Mouse (Mus musculus): ENCODE results near the gene Micu1.
A peak's percentile ranks its signal among the peaks of the same experiment; 100 is the strongest.

The Micu1 gene

GRCm38 (mm10) chr10:59774141-59774534 is 71.9 kb downstream of the Micu1 start:
- DNase-seq (ENCODE audit: low spot score), result no peak

GRCm38 (mm10) chr10:59777246-59777645 is 75.0 kb downstream of the Micu1 start:
- DNase-seq (ENCODE audit: low spot score), result peak; percentile 77

- DNase-seq (ENCODE audit: low spot score), result no peak
Observed at GRCm38 (mm10) chr10:59778137-59778710, 75.9 kb downstream of the Micu1 start.

GRCm38 (mm10) chr10:59780698-59781097 is 78.4 kb downstream of the Micu1 start:
- DNase-seq (ENCODE audit: low spot score), result no peak

GRCm38 (mm10) chr10:59781205-59781931 is 79.1 kb downstream of the Micu1 start:
- no peak for DNase-seq (ENCODE audit: low spot score)

GRCm38 (mm10) chr10:59784731-59785685 is 82.7 kb downstream of the Micu1 start:
- DNase-seq (ENCODE audit: low spot score), result no peak

- DNase-seq (ENCODE audit: low spot score), result no peak
Observed at GRCm38 (mm10) chr10:59786289-59786688, 84.0 kb downstream of the Micu1 start.

- DNase-seq (ENCODE audit: low spot score), result no peak
Observed at GRCm38 (mm10) chr10:59787140-59787800, 85.0 kb downstream of the Micu1 start.

- DNase-seq (ENCODE audit: low spot score), result no peak
Observed at GRCm38 (mm10) chr10:59787870-59788269, 85.6 kb downstream of the Micu1 start.

GRCm38 (mm10) chr10:59790291-59790929 is 88.1 kb downstream of the Micu1 start:
- no peak for DNase-seq (ENCODE audit: low spot score)

GRCm38 (mm10) chr10:59791896-59792295 is 89.6 kb downstream of the Micu1 start:
- DNase-seq (ENCODE audit: low spot score), result no peak

- DNase-seq (ENCODE audit: low spot score), result no peak
Observed at GRCm38 (mm10) chr10:59792575-59793176, 90.4 kb downstream of the Micu1 start.

GRCm38 (mm10) chr10:59793454-59793853 is 91.2 kb downstream of the Micu1 start:
- DNase-seq (ENCODE audit: low spot score), result no peak

- DNase-seq (ENCODE audit: low spot score), result no peak
Observed at GRCm38 (mm10) chr10:59795085-59795484, 92.8 kb downstream of the Micu1 start.

GRCm38 (mm10) chr10:59795902-59796301 is 93.6 kb downstream of the Micu1 start:
- no peak for DNase-seq (ENCODE audit: low spot score)

- DNase-seq (ENCODE audit: low spot score), result no peak
Observed at GRCm38 (mm10) chr10:59798371-59798770, 96.1 kb downstream of the Micu1 start.

- DNase-seq (ENCODE audit: low spot score), result peak; percentile 35
Observed at GRCm38 (mm10) chr10:59799303-59800044, 97.2 kb downstream of the Micu1 start.

GRCm38 (mm10) chr10:59800159-59800558 is 97.9 kb downstream of the Micu1 start:
- DNase-seq (ENCODE audit: low spot score), result no peak

- no peak for DNase-seq (ENCODE audit: low spot score)
Observed at GRCm38 (mm10) chr10:59800826-59801501, 98.7 kb downstream of the Micu1 start.

- no peak for DNase-seq (ENCODE audit: low spot score)
Observed at GRCm38 (mm10) chr10:59808677-59809076, 106.4 kb downstream of the Micu1 start.

All from yolk sac, embryonic 10.5 days (tissue).